Mouse (Mus musculus) G1E (cell line): Measurements from ENCODE around the gene Mdm2.

Experiments
- CTCF ChIP-seq: IDR thresholded peaks from 2 replicates; pipeline ENCODE4 v1.5.1; 2012; ENCODE audit warnings: low read depth, low read length, inconsistent platforms, mixed read lengths
- POLR2AphosphoS5 ChIP-seq: IDR thresholded peaks from 2 replicates; pipeline ENCODE4 v1.6.1; 2012; ENCODE audit warnings: low read depth, low read length, inconsistent platforms; ENCODE audit not compliant: insufficient replicate concordance

GRCm38 (mm10) chr10:117642491-117643262 lies 67.9 kb downstream of the Mdm2 start:
- no peak for TF ChIP-seq CTCF
- TF ChIP-seq POLR2AphosphoS5 = no peak
